Mouse (Mus musculus): ENCODE results near the gene Gbf1.

GRCm38 (mm10) chr19:46214541-46214940, 62.2 kb downstream of the Gbf1 start:
- TF ChIP-seq CTCF (IDR thresholded peaks at IDR 0.05; ENCODE audit: low read depth, low read length) = no peak
- no peak for TF ChIP-seq TAL1 (conservative IDR thresholded peaks at IDR 0.05; ENCODE audit: low read depth, low read length)
- no peak for TF ChIP-seq GATA1 (IDR thresholded peaks at IDR 0.05; ENCODE audit: borderline replicate concordance, low read length)

Measured in G1E (cell line).